Mouse (Mus musculus) olfactory bulb, adult 2 months (tissue): Measurements from ENCODE around the gene Plpp4. TPM values are rescaled to one million over a fixed set of nuclear protein-coding genes. Genes with fewer than 3 reads are reported as not detected.

ENCODE experiments used
- H3K27ac ChIP-seq: fragments of 200-500 bp; 2 replicates; pipeline ENCODE4 v1.5.1; 2012; ENCODE audit warnings: low read depth, low read length; ENCODE audit not compliant: insufficient read depth
- H3K4me1 ChIP-seq: fragments of 200-500 bp; 2 replicates; pipeline ENCODE4 v1.6.1; 2012; ENCODE audit warnings: low read length; ENCODE audit not compliant: control insufficient read depth, insufficient read depth
- H3K4me3 ChIP-seq: fragments of 200-500 bp; 2 replicates; pipeline ENCODE4 v1.5.1; 2012; ENCODE audit warnings: mild to moderate bottlenecking, low read depth, low read length, moderate library complexity; ENCODE audit not compliant: insufficient read depth
- CTCF ChIP-seq: fragments of 200-500 bp; IDR thresholded peaks from 2 replicates; pipeline ENCODE4 v1.5.1; 2012; ENCODE audit warnings: low read depth, mild to moderate bottlenecking, low read length, moderate library complexity; ENCODE audit not compliant: insufficient read depth
- POLR2A ChIP-seq: fragments of 200-500 bp; IDR thresholded peaks from 2 replicates; pipeline ENCODE4 v1.6.1; 2012; ENCODE audit warnings: mild to moderate bottlenecking, low read depth, low read length, moderate library complexity; ENCODE audit not compliant: insufficient read depth
- whole genome bisulfite sequencing: fragments of 180-500 bp; shearing (Covaris S2); methylation state at CpG from one replicate; pipeline ENCODE4 v1.1.7; 2018; 5-methylcytosine and 5-hydroxymethylcytosine counted together
- polyA plus RNA-seq: library from polyadenylated mRNA; stranded (reverse); fragments of >200 nt; gene quantifications from 2 replicates; pipeline ENCODE4 v1.2.4, GENCODE M21; 2012; ENCODE audit warnings: low replicate concordance; ENCODE audit not compliant: missing spikeins, insufficient read depth, insufficient read length

The Plpp4 gene
- polyA plus RNA-seq, 1 experiment: not detected

GRCm38 (mm10) chr7:129415179-129415578, 158.3 kb downstream of the Plpp4 start:
- 61% methylated on average over 4 of the region's 4 CpGs for WGBS
- TF ChIP-seq POLR2A (no peak), CTCF (no peak)
- Histone ChIP-seq H3K4me1 (no peaks in the 10 kb centered on the region), H3K27ac (no peak overlapping the region), H3K4me3 (no peak overlapping the region)

GRCm38 (mm10) chr7:129421181-129421580, 164.3 kb downstream of the Plpp4 start:
- Histone ChIP-seq H3K4me1 (no peaks in the 10 kb centered on the region), H3K4me3 (no peak overlapping the region), H3K27ac (no peak overlapping the region)
- TF ChIP-seq CTCF (no peak), POLR2A (no peak)
- 49% methylated on average over 1 of the region's 1 CpGs for WGBS

- TF ChIP-seq CTCF (no peak), POLR2A (no peak)
- 38% methylated on average over 2 of the region's 2 CpGs for WGBS
- Histone ChIP-seq H3K27ac (no peak overlapping the region), H3K4me3 (no peak overlapping the region), H3K4me1 (no peaks in the 10 kb centered on the region)
Observed at GRCm38 (mm10) chr7:129425554-129425953, 168.7 kb downstream of the Plpp4 start.

- 60% methylated on average over 4 of the region's 4 CpGs for WGBS
Observed at GRCm38 (mm10) chr7:129428794-129429193, 172.0 kb downstream of the Plpp4 start.

GRCm38 (mm10) chr7:129429903-129430302, 173.1 kb downstream of the Plpp4 start:
- Histone ChIP-seq H3K4me1 (no peaks in the 10 kb centered on the region), H3K4me3 (no peak overlapping the region), H3K27ac (no peak overlapping the region)
- WGBS: 79% methylated on average over 3 of the region's 3 CpGs
- TF ChIP-seq CTCF (no peak), POLR2A (no peak)

More at GRCm38 (mm10) chr7:129428794-129429193, 172.0 kb downstream of the Plpp4 start:
- TF ChIP-seq POLR2A (no peak), CTCF (no peak)
- H3K27ac ChIP-seq: no peak overlapping the region
- no peaks in the 10 kb centered on the region for H3K4me1 ChIP-seq
- H3K4me3 ChIP-seq: no peak overlapping the region
